Mouse (Mus musculus) myocyte (in vitro differentiated cells): ENCODE measurements around the gene Ccdc144b.

ENCODE experiments used
- CEBPB ChIP-seq: IDR thresholded peaks from 2 replicates; pipeline ENCODE4 v1.6.1; 2011; ENCODE audit warnings: mild to moderate bottlenecking, moderate library complexity; ENCODE audit not compliant: poor library complexity, insufficient read depth, severe bottlenecking
- MYOG ChIP-seq, 3 experiments: IDR thresholded peaks; one replicate each; pipeline ENCODE4 v1.6.1; 2011; ENCODE audit warnings: control low read depth in 2 of 3, low read depth in 2 of 3, mild to moderate bottlenecking in 2 of 3; ENCODE audit not compliant: insufficient read length in 2 of 3, control insufficient read depth in 1 of 3, insufficient read depth in 1 of 3
- POLR2A ChIP-seq: IDR thresholded peaks from one replicate; pipeline ENCODE4 v1.6.1; 2011; ENCODE audit warnings: low read depth, mild to moderate bottlenecking, control low read depth, moderate library complexity; ENCODE audit not compliant: insufficient read length
- POLR2AphosphoS2 ChIP-seq: IDR thresholded peaks from one replicate; pipeline ENCODE4 v1.6.1; 2011; ENCODE audit warnings: low read depth, control low read depth; ENCODE audit not compliant: insufficient read length
- TCF12 ChIP-seq: IDR thresholded peaks from one replicate; pipeline ENCODE4 v1.6.1; 2011; ENCODE audit warnings: mild to moderate bottlenecking, control low read depth; ENCODE audit not compliant: poor library complexity, insufficient read depth, severe bottlenecking
- USF1 ChIP-seq: IDR thresholded peaks from one replicate; pipeline ENCODE4 v1.6.1; 2011; ENCODE audit warnings: low read depth, mild to moderate bottlenecking, control low read depth, moderate library complexity

DNA sequence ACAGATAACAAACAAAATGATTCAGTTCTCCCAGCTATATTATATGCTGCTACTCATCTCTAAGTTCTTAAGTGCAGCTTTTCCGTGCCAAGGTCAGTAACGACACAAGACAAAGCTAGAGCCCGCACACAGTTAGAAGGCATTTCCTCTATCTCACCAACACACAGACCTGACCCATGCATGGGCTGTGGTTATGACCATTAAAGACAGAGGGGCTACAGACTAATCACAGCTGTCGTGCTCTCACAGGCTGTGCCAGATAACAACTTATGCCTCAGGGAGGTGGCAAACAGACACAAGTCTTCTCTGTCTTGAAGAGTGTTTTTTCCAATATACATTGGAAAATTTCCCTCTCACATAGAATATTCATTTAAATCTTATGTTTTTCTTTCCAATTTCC is 88.4 kb downstream of the Ccdc144b start:
- TF ChIP-seq TCF12 (no peak), USF1 (no peak), POLR2A (no peak), CEBPB (no peak), POLR2AphosphoS2 (no peak), MYOG (IDR thresholded peaks at IDR 0.05; ENCODE audit: control insufficient read depth in 1 of 3, insufficient read depth in 1 of 3, insufficient read length in 2 of 3, low read depth in 2 of 3) (no peak)
